Mouse (Mus musculus) CH12.LX (cell line): Measurements from ENCODE around the gene Rtn4ip1. TPM values are rescaled to one million over a fixed set of nuclear protein-coding genes. Genes with fewer than 3 reads are reported as not detected.
A peak's percentile ranks its signal among the peaks of the same experiment; 100 is the strongest.

Experiments used
- DNase-seq: peaks from one replicate; pipeline ENCODE4 v3.0.0-alpha.2; 2013; ENCODE audit errors: extremely low read depth
- H3K27ac ChIP-seq: 2 replicates; pipeline ENCODE4 v1.5.1; 2012; ENCODE audit warnings: low read depth, mild to moderate bottlenecking, control low read depth, moderate library complexity; ENCODE audit not compliant: insufficient read depth
- H3K27me3 ChIP-seq: replicated peaks from 2 replicates; pipeline ENCODE3; 2012; ENCODE audit warnings: inconsistent platforms
- H3K36me3 ChIP-seq, 2 experiments: replicated peaks in 1 of 2; 2 replicates each; pipeline versions ENCODE3 to v1.6.1; 2012; ENCODE audit warnings: inconsistent platforms in 1 of 2, low read length in 1 of 2, mild to moderate bottlenecking in 1 of 2, mixed read lengths in 1 of 2, moderate library complexity in 1 of 2; ENCODE audit not compliant: control insufficient read depth in 1 of 2, insufficient read depth in 1 of 2
- H3K4me1 ChIP-seq, 2 experiments: 2 replicates each; pipeline ENCODE4 v1.6.1; 2012; ENCODE audit warnings: inconsistent platforms in 1 of 2, moderate library complexity in 1 of 2; ENCODE audit not compliant: insufficient read depth in 2 of 2, control insufficient read depth in 1 of 2
- H3K4me2 ChIP-seq: 2 replicates; pipeline ENCODE4 v1.6.1; 2012; ENCODE audit warnings: low read depth, mild to moderate bottlenecking, control low read depth; ENCODE audit not compliant: poor library complexity, insufficient read depth, severe bottlenecking
- H3K4me3 ChIP-seq, 3 experiments: fragments of 150-350 bp in 1 of 3; sonication (generic) in 1 of 3; replicated peaks in 1 of 3; 2 replicates each; pipeline versions ENCODE3 to v1.5.1; 2011 to 2012; ENCODE audit warnings: low read depth in 2 of 3, low read length in 2 of 3, mild to moderate bottlenecking in 2 of 3, moderate library complexity in 2 of 3, control low read depth in 1 of 3, improper control_type of control experiment in 1 of 3, inconsistent platforms in 1 of 3, mixed read lengths in 1 of 3; ENCODE audit not compliant: poor library complexity in 1 of 3
- H3K79me2 ChIP-seq: replicated peaks from 2 replicates; pipeline ENCODE4 v1.6.1; 2012; ENCODE audit warnings: mild to moderate bottlenecking, moderate library complexity; ENCODE audit not compliant: control insufficient read depth, poor library complexity, insufficient read depth, severe bottlenecking; ENCODE audit errors: extremely low read depth
- H3K9ac ChIP-seq: 2 replicates; pipeline ENCODE4 v1.6.1; 2012; ENCODE audit warnings: low read depth, mild to moderate bottlenecking, control low read depth, moderate library complexity; ENCODE audit not compliant: insufficient read depth
- H3K9me3 ChIP-seq: replicated peaks from 2 replicates; pipeline ENCODE3; 2012; ENCODE audit warnings: low read length, inconsistent platforms, mixed read lengths
- BHLHE40 ChIP-seq: IDR thresholded peaks from 2 replicates; pipeline ENCODE4 v1.6.1; 2011; ENCODE audit warnings: mild to moderate bottlenecking, low read depth, low read length, improper control_type of control experiment
- CHD1 ChIP-seq: IDR thresholded peaks from 2 replicates; pipeline ENCODE4 v1.6.1; 2012; ENCODE audit warnings: low read depth, low read length, improper control_type of control experiment, inconsistent platforms
- CHD2 ChIP-seq: IDR thresholded peaks from 2 replicates; pipeline ENCODE4 v1.6.1; 2011; ENCODE audit warnings: low read length, improper control_type of control experiment
- CTCF ChIP-seq, 2 experiments: IDR thresholded peaks in 1 of 2; conservative IDR thresholded peaks in 1 of 2; 2 replicates each; pipeline ENCODE4 v1.5.1; 2011 to 2012; ENCODE audit warnings: low read depth in 2 of 2, low read length in 2 of 2, improper control_type of control experiment in 1 of 2, inconsistent platforms in 1 of 2, mild to moderate bottlenecking in 1 of 2, moderate library complexity in 1 of 2
- E2F4 ChIP-seq: IDR thresholded peaks from 2 replicates; pipeline ENCODE4 v1.6.1; 2011; ENCODE audit warnings: low read depth, low read length, improper control_type of control experiment; ENCODE audit not compliant: insufficient replicate concordance
- ELF1 ChIP-seq: IDR thresholded peaks from 2 replicates; pipeline ENCODE4 v1.6.1; 2014; ENCODE audit warnings: low read depth, mild to moderate bottlenecking, inconsistent platforms, low read length, improper control_type of control experiment
- ETS1 ChIP-seq: conservative IDR thresholded peaks from 2 replicates; pipeline ENCODE4 v1.6.1; 2012; ENCODE audit warnings: low read depth, mild to moderate bottlenecking, inconsistent platforms, low read length, improper control_type of control experiment, moderate library complexity
- HCFC1 ChIP-seq: IDR thresholded peaks from 2 replicates; pipeline ENCODE4 v1.6.1; 2012; ENCODE audit warnings: low read depth, mild to moderate bottlenecking, inconsistent platforms, low read length, improper control_type of control experiment
- IRF4 ChIP-seq: IDR thresholded peaks from 2 replicates; pipeline ENCODE4 v1.6.1; 2014; ENCODE audit warnings: low read depth, mild to moderate bottlenecking, inconsistent platforms, low read length, improper control_type of control experiment
- JUN ChIP-seq: IDR thresholded peaks from 2 replicates; pipeline ENCODE4 v1.6.1; 2011; ENCODE audit warnings: low read depth, mild to moderate bottlenecking, low read length, improper control_type of control experiment, moderate library complexity; ENCODE audit not compliant: insufficient read depth
- JUND ChIP-seq: conservative IDR thresholded peaks from 2 replicates; pipeline ENCODE4 v1.6.1; 2011; ENCODE audit warnings: low read depth, low read length, improper control_type of control experiment
- KAT2A ChIP-seq: IDR thresholded peaks from 2 replicates; pipeline ENCODE4 v1.6.1; 2012; ENCODE audit warnings: low read length, improper control_type of control experiment, inconsistent platforms; ENCODE audit not compliant: insufficient replicate concordance
- MAFK ChIP-seq: IDR thresholded peaks from 2 replicates; pipeline ENCODE4 v1.6.1; 2011; ENCODE audit warnings: low read length, improper control_type of control experiment; ENCODE audit not compliant: insufficient replicate concordance
- MAX ChIP-seq: IDR thresholded peaks from 2 replicates; pipeline ENCODE4 v1.6.1; 2011; ENCODE audit warnings: low read length, improper control_type of control experiment
- MAZ ChIP-seq: IDR thresholded peaks from 2 replicates; pipeline ENCODE4 v1.6.1; 2012; ENCODE audit warnings: low read depth, mild to moderate bottlenecking, inconsistent platforms, low read length, improper control_type of control experiment, moderate library complexity
- MEF2A ChIP-seq: IDR thresholded peaks from 2 replicates; pipeline ENCODE4 v1.6.1; 2014; ENCODE audit warnings: low read depth, mild to moderate bottlenecking, inconsistent platforms, low read length, improper control_type of control experiment, borderline replicate concordance
- MXI1 ChIP-seq: IDR thresholded peaks from 2 replicates; pipeline ENCODE4 v1.6.1; 2011; ENCODE audit warnings: mild to moderate bottlenecking, low read depth, low read length, improper control_type of control experiment
- MYC ChIP-seq: IDR thresholded peaks from 2 replicates; pipeline ENCODE4 v1.6.1; 2011; ENCODE audit warnings: low read depth, mild to moderate bottlenecking, improper control_type of control experiment, low read length
- NELFE ChIP-seq: IDR thresholded peaks from 2 replicates; pipeline ENCODE4 v1.6.1; 2011; ENCODE audit warnings: low read depth, low read length, improper control_type of control experiment
- PAX5 ChIP-seq: IDR thresholded peaks from 2 replicates; pipeline ENCODE4 v1.6.1; 2012; ENCODE audit warnings: low read length, inconsistent platforms, mixed read lengths
- POLR2A ChIP-seq: IDR thresholded peaks from 2 replicates; pipeline ENCODE4 v1.6.1; 2011; ENCODE audit warnings: low read depth, mild to moderate bottlenecking, improper control_type of control experiment, low read length
- POLR2AphosphoS2 ChIP-seq: IDR thresholded peaks from 2 replicates; pipeline ENCODE4 v1.6.1; 2011; ENCODE audit warnings: low read depth, low read length, improper control_type of control experiment
- RAD21 ChIP-seq: IDR thresholded peaks from 2 replicates; pipeline ENCODE4 v1.6.1; 2011; ENCODE audit warnings: low read depth, mild to moderate bottlenecking, low read length, improper control_type of control experiment, moderate library complexity
- RCOR1 ChIP-seq: conservative IDR thresholded peaks from 2 replicates; pipeline ENCODE4 v1.6.1; 2012; ENCODE audit warnings: low read depth, mild to moderate bottlenecking, inconsistent platforms, low read length, improper control_type of control experiment
- SIN3A ChIP-seq: IDR thresholded peaks from 2 replicates; pipeline ENCODE4 v1.6.1; 2012; ENCODE audit warnings: low read length, improper control_type of control experiment, inconsistent platforms
- SMC3 ChIP-seq: IDR thresholded peaks from 2 replicates; pipeline ENCODE4 v1.6.1; 2011; ENCODE audit warnings: low read depth, low read length, improper control_type of control experiment
- TBP ChIP-seq: conservative IDR thresholded peaks from 2 replicates; pipeline ENCODE4 v1.6.1; 2011; ENCODE audit warnings: low read depth, low read length, improper control_type of control experiment
- TCF12 ChIP-seq: IDR thresholded peaks from 2 replicates; pipeline ENCODE4 v1.6.1; 2014; ENCODE audit warnings: low read depth, mild to moderate bottlenecking, inconsistent platforms, low read length, improper control_type of control experiment
- UBTF ChIP-seq: IDR thresholded peaks from 2 replicates; pipeline ENCODE4 v1.6.1; 2012; ENCODE audit warnings: low read depth, mild to moderate bottlenecking, inconsistent platforms, low read length, improper control_type of control experiment, moderate library complexity
- ZNF384 ChIP-seq: IDR thresholded peaks from 2 replicates; pipeline ENCODE4 v1.6.1; 2012; ENCODE audit warnings: low read depth, low read length, improper control_type of control experiment, inconsistent platforms
- dilution Hi-C: fragments of 300-500 bp; cut with MboI; formaldehyde crosslinking; loops from 2 replicates; pipeline ENCODE4 v1.14.3; 2020; ENCODE audit warnings: low sequenced_read_pairs; ENCODE audit not compliant: extremely low pct_unique_long_range_greater_than_20kb, extremely low pct_ligation_motif_present
- in situ Hi-C: fragments of 300-500 bp; cut with MboI; formaldehyde crosslinking; loops from 3 replicates; pipeline ENCODE4 v1.14.3; 2019; ENCODE audit warnings: low sequenced_read_pairs, low pct_ligation_motif_present, low pct_unique_long_range_greater_than_20kb, mixed read lengths
- polyA plus RNA-seq: library from polyadenylated mRNA; unstranded; fragments of >175 nt; gene quantifications from 2 replicates; pipeline ENCODE4 v1.2.1, GENCODE M21; 2012; ENCODE audit warnings: low read depth; ENCODE audit not compliant: insufficient read length
- total RNA-seq, 2 experiments: library from RNA; depleted of rRNA; stranded (reverse); fragments of 300-350 nt in 1 of 2; fragments of >200 nt in 1 of 2; gene quantifications; 2 replicates each; pipeline ENCODE4 v1.2.3; 2012 to 2014

Rtn4ip1 gene
- total and polyA plus RNA-seq, 3 experiments = 11.5 to 68.3 (median 24.7) TPM

GRCm38 (mm10) chr10:43898276-43898675 is 3.3 kb upstream of the Rtn4ip1 start (continued):
- TF ChIP-seq ETS1 = peak; percentile 95
- peak; percentile 80 for TF ChIP-seq JUN
- peak; percentile 81; the same call in 1 of the 2 replicates for TF ChIP-seq KAT2A
- peak; percentile 88 for TF ChIP-seq MYC
- TF ChIP-seq E2F4 = 0 out of 2 replicates have a peak, but pooled peaks have one; percentile 36
- no peak for TF ChIP-seq CTCF (conservative IDR thresholded peaks at IDR 0.05 in 1 of 2, IDR thresholded peaks at IDR 0.05 in 1 of 2; ENCODE audit: low read depth in 2 of 2, low read length in 2 of 2)
- peak; percentile 99 for TF ChIP-seq IRF4
- peak; percentile 66; the same call in 1 of the 2 replicates for TF ChIP-seq ELF1
- TF ChIP-seq MAZ = peak; percentile 97
- TF ChIP-seq, all 38 proteins: peak for 29

GRCm38 (mm10) chr10:43900883-43901570 is 580 bp upstream of the Rtn4ip1 start:
- Histone ChIP-seq H3K9ac (peak overlapping the region; percentile 95), H3K4me1 (peaks cover 17 to 53% of the 10 kb centered on the region in 2 experiments), H3K4me3 (peak overlapping the region; percentile 77 to 81 (median 79)), H3K4me2 (peak overlapping the region; percentile 9; the same call in 1 of the 2 replicates), H3K36me3 (peaks cover 3 to 21% of the 10 kb centered on the region in 2 experiments), H3K27ac (peak overlapping the region; percentile 93), H3K79me2 (peaks cover 59% of the 10 kb centered on the region), H3K27me3 (no peaks in the 10 kb centered on the region), H3K9me3 (no peaks in the 10 kb centered on the region)
- dilution Hi-C loops (no loop called here), in situ Hi-C loops (no loop called here)
- peak; percentile 84 for DNase-seq
- TF ChIP-seq SMC3 = no peak
- TF ChIP-seq UBTF = peak; percentile 52; the same call in 1 of the 2 replicates
- TF ChIP-seq POLR2AphosphoS2 = no peak
- TF ChIP-seq PAX5 = no peak
- 0 out of 2 replicates have a peak, but pooled peaks have one; percentile 21 for TF ChIP-seq CHD2
- TF ChIP-seq ETS1 = 0 out of 2 replicates have a peak, but pooled peaks have one; percentile 4
- TF ChIP-seq SIN3A = peak; percentile 86; the same call in 1 of the 2 replicates
- TF ChIP-seq MAZ = peak; percentile 20; the same call in 1 of the 2 replicates
- TF ChIP-seq MAX = 0 out of 2 replicates have a peak, but pooled peaks have one; percentile 39
- no peak; the same call in none of the 2 replicates for TF ChIP-seq BHLHE40
- TF ChIP-seq MXI1 = no peak
- peak; percentile 59; the same call in 1 of the 2 replicates for TF ChIP-seq POLR2A
- peak; percentile 16; the same call in 1 of the 2 replicates for TF ChIP-seq TCF12
- peak; percentile 66 for TF ChIP-seq CHD1
- TF ChIP-seq MAFK = no peak
- peak; percentile 53; the same call in 1 of the 2 replicates for TF ChIP-seq MEF2A
- no peak for TF ChIP-seq JUND
- TF ChIP-seq ZNF384 = peak; percentile 55; the same call in 1 of the 2 replicates
- TF ChIP-seq RCOR1 = 0 out of 2 replicates have a peak, but pooled peaks have one; percentile 14
- no peak for TF ChIP-seq RAD21
- peak; percentile 51; the same call in 1 of the 2 replicates for TF ChIP-seq MYC
- no peak for TF ChIP-seq JUN
- no peak for TF ChIP-seq HCFC1
- 0 out of 2 replicates have a peak, but pooled peaks have one; percentile 45 for TF ChIP-seq NELFE
- peak; percentile 43; the same call in 1 of the 2 replicates for TF ChIP-seq TBP
